Mouse (Mus musculus) stomach, embryonic 14.5 days (tissue): ENCODE results near the gene Nlrc5. TPM values are rescaled to one million over a fixed set of nuclear protein-coding genes. Genes with fewer than 3 reads are reported as not detected.

Experiments used
- ATAC-seq: fragments of 200-750 bp; cut with Nextera tagmentation; 2 replicates; pipeline ENCODE4 v1.8.0; 2017; ENCODE audit warnings: low read depth, moderate TSS enrichment; ENCODE audit not compliant: insufficient number of reproducible peaks, insufficient read depth, low FRiP score
- H3K27ac ChIP-seq: fragments of 300-500 bp; sonication (generic); 2 replicates; pipeline ENCODE4 v1.5.1; 2014; ENCODE audit warnings: mild to moderate bottlenecking, low read length, moderate library complexity, mixed read lengths
- H3K27me3 ChIP-seq: fragments of 300-500 bp; sonication (generic); 2 replicates; pipeline ENCODE4 v1.6.1; 2014; ENCODE audit warnings: low read length, control low read depth, mixed read lengths; ENCODE audit not compliant: control insufficient read depth, insufficient read depth
- H3K36me3 ChIP-seq: fragments of 300-500 bp; sonication (generic); 2 replicates; pipeline ENCODE4 v1.6.1; 2014; ENCODE audit warnings: mild to moderate bottlenecking, control low read depth, low read length, moderate library complexity, mixed read lengths; ENCODE audit not compliant: control insufficient read depth, insufficient read depth
- H3K4me1 ChIP-seq: fragments of 300-500 bp; sonication (generic); 2 replicates; pipeline ENCODE4 v1.6.1; 2014; ENCODE audit warnings: low read length, control low read depth, mixed read lengths; ENCODE audit not compliant: control insufficient read depth, insufficient read depth
- H3K4me2 ChIP-seq: fragments of 300-500 bp; sonication (generic); replicated peaks from 2 replicates; pipeline ENCODE4 v1.6.1; 2014; ENCODE audit warnings: low read depth, low read length, control low read depth
- H3K4me3 ChIP-seq: fragments of 300-500 bp; sonication (generic); 2 replicates; pipeline ENCODE4 v1.5.1; 2014; ENCODE audit warnings: low read depth, low read length, control low read depth
- H3K9ac ChIP-seq: fragments of 300-500 bp; sonication (generic); replicated peaks from 2 replicates; pipeline ENCODE4 v1.6.1; 2014; ENCODE audit warnings: low read depth, mild to moderate bottlenecking, control low read depth, low read length, moderate library complexity, mixed read lengths
- H3K9me3 ChIP-seq: fragments of 300-500 bp; sonication (generic); 2 replicates; pipeline ENCODE4 v1.6.1; 2016; ENCODE audit warnings: low read depth, low read length, control low read depth; ENCODE audit not compliant: control insufficient read depth
- WGBS: fragments of 180-500 bp; shearing (Covaris S2); extraction: QIAGEN DNeasy Blood & Tissue Kit; methylation state at CpG from one replicate; pipeline ENCODE4 v1.1.7; 2014; 5-methylcytosine and 5-hydroxymethylcytosine counted together
- microRNA-seq: library from miRNA; unstranded; fragments of <30 nt; microRNA quantifications from one replicate; pipeline ENCODE4, GENCODE M21; 2016
- polyA plus RNA-seq: library from polyadenylated mRNA; unstranded; fragments of >200 nt; fragmentation: Nextera tagmentation; extraction: Ambion mirVana; gene quantifications from 2 replicates; pipeline ENCODE4 v1.2.1, GENCODE M21; 2014

The Nlrc5 gene
- polyA plus RNA-seq, 1 experiment from 2014 or later, result 1.4 TPM

DNA sequence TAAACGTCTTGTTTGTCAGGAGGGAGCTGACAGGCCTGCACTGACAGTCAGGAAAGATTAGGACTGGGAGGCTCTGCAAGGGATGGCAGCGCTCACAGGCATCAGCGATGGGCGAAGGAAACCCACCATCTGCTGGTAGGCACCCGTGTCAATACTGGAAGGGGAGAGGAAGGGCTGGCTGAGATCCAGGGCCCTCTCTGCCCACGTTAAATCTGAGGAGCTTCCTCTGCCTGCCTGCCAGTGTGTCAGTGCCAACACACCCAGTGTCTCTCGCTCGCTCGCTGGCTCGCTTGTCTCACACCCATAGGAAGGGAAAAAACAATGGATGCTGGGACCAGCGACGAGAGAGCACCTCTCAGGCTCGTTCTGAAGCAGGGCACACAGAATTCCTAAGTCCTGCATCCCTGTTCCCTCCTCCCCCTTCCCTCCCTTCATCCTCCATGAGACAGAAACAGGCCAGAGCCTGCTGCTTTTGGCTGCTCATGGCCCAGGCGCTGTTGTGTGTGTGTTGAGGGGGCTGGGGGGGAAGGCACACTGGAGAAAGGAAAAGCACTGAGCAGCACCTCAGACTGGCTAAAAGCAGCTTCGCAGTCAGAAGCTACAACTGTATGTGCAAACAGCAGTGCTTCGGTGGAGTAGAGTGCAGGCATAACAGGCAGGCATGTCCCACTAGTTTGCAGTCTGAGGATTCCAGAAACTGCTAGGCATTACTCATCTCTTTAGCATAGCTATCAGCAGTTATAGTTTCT, 140.2 kb downstream of the Nlrc5 start:
- Histone ChIP-seq H3K27me3 (no peaks in the 10 kb centered on the region), H3K4me3 (no peak overlapping the region), H3K36me3 (peaks cover 54% of the 10 kb centered on the region), H3K9ac (no peak overlapping the region), H3K4me1 (no peaks in the 10 kb centered on the region), H3K27ac (no peak overlapping the region), H3K9me3 (no peaks in the 10 kb centered on the region), H3K4me2 (no peak overlapping the region)
- 93% methylated on average over 16 of the region's 16 CpGs for WGBS
- no peak for ATAC-seq

- no peaks in the 10 kb centered on the region for H3K9me3 ChIP-seq
- no peaks in the 10 kb centered on the region for H3K4me1 ChIP-seq
- H3K9ac ChIP-seq, result no peak overlapping the region
- H3K36me3 ChIP-seq, result peaks cover 58% of the 10 kb centered on the region
- H3K4me2 ChIP-seq, result no peak overlapping the region
- no peaks in the 10 kb centered on the region for H3K27me3 ChIP-seq
- H3K4me3 ChIP-seq, result no peak overlapping the region
- 89% methylated on average over 4 of the region's 4 CpGs for whole genome bisulfite sequencing
- ATAC-seq, result no peak
- no peak overlapping the region for H3K27ac ChIP-seq
Measured at GRCm38 (mm10) chr8:94575148-94575547, 141.0 kb downstream of the Nlrc5 start.

Small RNA genes within 50 kb of the gene (microRNA-seq; reads per million reads assigned to microRNA genes)
- gene Mir7072, result not detected

Other genes starting within 250 kb of the Nlrc5 start
- 74.6 and 82.1 TPM in 2 replicates for gene Nup93, start 219.8 kb upstream of the Nlrc5 start, polyA plus RNA-seq
- gene Slc12a3, start 105.2 kb upstream of the Nlrc5 start, polyA plus RNA-seq, result not detected in 2 replicates
- 93.1 and 101 TPM in 2 replicates for gene Herpud1, start 47.9 kb upstream of the Nlrc5 start, polyA plus RNA-seq
- gene Cpne2, start 98.6 kb downstream of the Nlrc5 start, polyA plus RNA-seq, result 12.2 and 14.9 TPM in 2 replicates
- gene Rspry1, start 167.6 kb downstream of the Nlrc5 start, polyA plus RNA-seq, result 35.2 and 36.5 TPM in 2 replicates
- gene Fam192a, start 167.6 kb downstream of the Nlrc5 start, polyA plus RNA-seq, result 57.1 and 72.0 TPM in 2 replicates
- 49.7 and 60.6 TPM in 2 replicates for gene Arl2bp, start 232.2 kb downstream of the Nlrc5 start, polyA plus RNA-seq